Mouse (Mus musculus): ENCODE results near the gene Gm5447. TPM values are rescaled to one million over a fixed set of nuclear protein-coding genes. Genes with fewer than 3 reads are reported as not detected.

Gene Gm5447
- total RNA-seq (2014; fragmentation: Nextera tagmentation) (not detected in 2 replicates), total RNA-seq (2017) (not detected in 2 replicates)

- peak; percentile 82 for ATAC-seq (replicated peaks; ENCODE audit: poor library complexity, severe bottlenecking)
Observed at GRCm38 (mm10) chr13:30973501-30974246, at the start of gene Gm5447, which contains the start of gene Exoc2. TSS of gene Gm5447 (plus strand) at chr13:30974204. TSS of gene Exoc2 (minus strand) at chr13:30974093.

GRCm38 (mm10) chr13:30924269-30924668 is 49.7 kb upstream of the Gm5447 start:
- no peak for ATAC-seq (replicated peaks; ENCODE audit: poor library complexity, severe bottlenecking)

GRCm38 (mm10) chr13:30929119-30929518 is 44.9 kb upstream of the Gm5447 start:
- no peak for ATAC-seq (replicated peaks; ENCODE audit: poor library complexity, severe bottlenecking)

- no peak for ATAC-seq (replicated peaks; ENCODE audit: poor library complexity, severe bottlenecking)
Observed at GRCm38 (mm10) chr13:30931613-30932012, 42.4 kb upstream of the Gm5447 start.

- ATAC-seq (replicated peaks; ENCODE audit: poor library complexity, severe bottlenecking), result 0 out of 2 replicates have a peak, but pooled peaks have one; percentile 27
Observed at GRCm38 (mm10) chr13:30932972-30933371, 41.0 kb upstream of the Gm5447 start.

GRCm38 (mm10) chr13:30945788-30946187 is 28.2 kb upstream of the Gm5447 start:
- no peak for ATAC-seq (replicated peaks; ENCODE audit: poor library complexity, severe bottlenecking)

GRCm38 (mm10) chr13:30947129-30947528 is 26.9 kb upstream of the Gm5447 start:
- ATAC-seq (replicated peaks; ENCODE audit: poor library complexity, severe bottlenecking), result no peak

GRCm38 (mm10) chr13:30947540-30947939 is 26.5 kb upstream of the Gm5447 start, which contains the start of gene Hus1b:
TSS of gene Hus1b (minus strand) at chr13:30947759.
- no peak for ATAC-seq (replicated peaks; ENCODE audit: poor library complexity, severe bottlenecking)

GRCm38 (mm10) chr13:30949181-30949580 is 24.8 kb upstream of the Gm5447 start:
- ATAC-seq (replicated peaks; ENCODE audit: poor library complexity, severe bottlenecking), result peak; percentile 75

GRCm38 (mm10) chr13:30952044-30952443 is 22.0 kb upstream of the Gm5447 start:
- ATAC-seq (replicated peaks; ENCODE audit: poor library complexity, severe bottlenecking), result no peak

- ATAC-seq (replicated peaks; ENCODE audit: poor library complexity, severe bottlenecking), result no peak
Observed at GRCm38 (mm10) chr13:30953580-30953979, 20.4 kb upstream of the Gm5447 start.

- ATAC-seq (replicated peaks; ENCODE audit: poor library complexity, severe bottlenecking), result no peak
Observed at GRCm38 (mm10) chr13:30960714-30961113, 13.3 kb upstream of the Gm5447 start.

GRCm38 (mm10) chr13:30961932-30962331 is 12.1 kb upstream of the Gm5447 start:
- ATAC-seq (replicated peaks; ENCODE audit: poor library complexity, severe bottlenecking), result no peak

GRCm38 (mm10) chr13:30966507-30966911 is 7.5 kb upstream of the Gm5447 start:
- no peak for ATAC-seq (replicated peaks; ENCODE audit: poor library complexity, severe bottlenecking)

GRCm38 (mm10) chr13:30968311-30968710 is 5.7 kb upstream of the Gm5447 start:
- no peak for ATAC-seq (replicated peaks; ENCODE audit: poor library complexity, severe bottlenecking)

GRCm38 (mm10) chr13:30971047-30971446 is 3.0 kb upstream of the Gm5447 start:
- no peak for ATAC-seq (replicated peaks; ENCODE audit: poor library complexity, severe bottlenecking)

GRCm38 (mm10) chr13:30972102-30972501 is 1.9 kb upstream of the Gm5447 start:
- ATAC-seq (replicated peaks; ENCODE audit: poor library complexity, severe bottlenecking), result peak; percentile 92

- ATAC-seq (replicated peaks; ENCODE audit: poor library complexity, severe bottlenecking), result peak; percentile 20
Observed at GRCm38 (mm10) chr13:30974247-30974630, 235 bp downstream of the Gm5447 start.

GRCm38 (mm10) chr13:30976536-30977084 is 2.6 kb downstream of the Gm5447 start:
- ATAC-seq (replicated peaks; ENCODE audit: poor library complexity, severe bottlenecking), result no peak

GRCm38 (mm10) chr13:30978224-30978623 is 4.2 kb downstream of the Gm5447 start:
- no peak for ATAC-seq (replicated peaks; ENCODE audit: poor library complexity, severe bottlenecking)

GRCm38 (mm10) chr13:30981666-30982065 is 7.7 kb downstream of the Gm5447 start:
- peak; percentile 82 for ATAC-seq (replicated peaks; ENCODE audit: poor library complexity, severe bottlenecking)

- ATAC-seq (replicated peaks; ENCODE audit: poor library complexity, severe bottlenecking), result no peak
Observed at GRCm38 (mm10) chr13:30985275-30985597, 11.2 kb downstream of the Gm5447 start.

Data from granulocyte monocyte progenitor cell, adult 5-6 weeks (primary cell).